ENCODE assay signal across 12 mouse cellular contexts in the genomic region with DNA sequence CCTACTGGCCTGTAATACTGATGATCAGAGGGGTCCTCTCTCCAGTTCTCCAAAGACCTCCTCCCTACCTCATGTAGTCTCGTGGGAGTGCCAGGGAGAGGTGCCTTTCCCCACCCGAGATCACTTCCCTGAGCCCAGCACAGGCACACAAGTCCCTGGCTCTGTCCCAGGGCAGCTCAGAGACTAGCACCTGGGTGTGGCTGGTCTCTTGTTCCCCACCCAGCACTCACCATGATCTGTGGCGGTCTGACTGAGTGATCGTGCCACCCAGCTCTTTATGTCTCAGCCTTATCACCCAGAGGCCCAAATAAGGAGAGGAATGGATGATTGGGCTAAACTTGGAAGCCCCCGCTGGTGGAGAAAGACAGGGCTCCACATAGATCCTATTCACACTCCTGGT. TPM values are rescaled to one million over a fixed set of nuclear protein-coding genes. Genes with fewer than 3 reads are reported as not detected.
DNase-seq lines count a peak whose midpoint lies in the region; ATAC-seq and TF ChIP-seq lines count a peak whose summit lies in the region.
"Had no signal": no experiment of that assay in that cellular context is flagged by ENCODE, and none has a peak within 500 bp of the region (broad histone marks: within the 10 kb centered on the region; RNA-seq: fewer than 3 reads in every experiment).

Gene Myl7, minus strand, starts transcription at position 252 of the 400 bp plus-strand sequence.

- no peak for ATAC-seq in hindbrain, embryonic 11.5 days (ENCODE audit: low FRiP score)
- ATAC-seq in hindbrain, embryonic 13.5 days (ENCODE audit: low FRiP score) = no peak
- peak; percentile 58; the same call in 1 of the 2 replicates for ATAC-seq in heart, embryonic 12.5 days (ENCODE audit: insufficient number of reproducible peaks, low FRiP score)
- ATAC-seq in limb, embryonic 11.5 days (ENCODE audit: insufficient number of reproducible peaks, low FRiP score, low TSS enrichment, low read depth) = no peak
- ATAC-seq in megakaryocyte, adult 5-6 weeks (ENCODE audit: poor library complexity, severe bottlenecking) = no peak

- H3K27me3 ChIP-seq in hindbrain, embryonic 11.5 days (ENCODE audit: control insufficient read depth, insufficient read depth, low read length) = no peaks in the 10 kb centered on the region
- H3K27me3 ChIP-seq in hindbrain, embryonic 13.5 days = peaks cover 27% of the 10 kb centered on the region
- peaks cover 86% of the 10 kb centered on the region for H3K27me3 ChIP-seq in E14TG2a.4 (ENCODE audit: insufficient read depth, low read length)
- H3K27me3 ChIP-seq in heart, embryonic 12.5 days (replicated peaks) = peaks cover 19% of the 10 kb centered on the region
- H3K27me3 ChIP-seq in limb, embryonic 11.5 days (ENCODE audit: control insufficient read depth, insufficient read depth, low read length) = peaks cover 10% of the 10 kb centered on the region

- WGBS in hindbrain, embryonic 11.5 days = 75% methylated on average over 5 of the region's 5 CpGs
- WGBS in hindbrain, embryonic 13.5 days = 83% methylated on average over 5 of the region's 5 CpGs
- WGBS in heart, embryonic 12.5 days = 23% methylated on average over 5 of the region's 5 CpGs
- 68% methylated on average over 5 of the region's 5 CpGs for WGBS in limb, embryonic 11.5 days

- 0 out of 2 replicates have a peak within 1 kb of the TSS, but pooled peaks have one; percentile 9 for H3K27ac ChIP-seq in hindbrain, embryonic 11.5 days (ENCODE audit: low read depth, low read length)
- H3K27ac ChIP-seq in hindbrain, embryonic 13.5 days = no peak within 1 kb of the TSS
- peak within 1 kb of the TSS; percentile 92 for H3K27ac ChIP-seq in heart, embryonic 12.5 days (ENCODE audit: poor library complexity, severe bottlenecking)
- no peak within 1 kb of the TSS for H3K27ac ChIP-seq in limb, embryonic 11.5 days (replicated peaks; ENCODE audit: low read depth, low read length)
- H3K27ac ChIP-seq: macrophage had no signal

- H3K4me2 ChIP-seq in hindbrain, embryonic 11.5 days (replicated peaks; ENCODE audit: low read depth, low read length) = no peak within 1 kb of the TSS
- H3K4me2 ChIP-seq in hindbrain, embryonic 13.5 days = no peak within 1 kb of the TSS
- H3K4me2 ChIP-seq in heart, embryonic 12.5 days = peak within 1 kb of the TSS; percentile 77
- H3K4me2 ChIP-seq in limb, embryonic 11.5 days (ENCODE audit: low read depth, severe bottlenecking) = no peak within 1 kb of the TSS; the same call in 1 of the 2 replicates

- H3K9ac ChIP-seq in hindbrain, embryonic 11.5 days (ENCODE audit: low read depth, low read length) = 0 out of 2 replicates have a peak within 1 kb of the TSS, but pooled peaks have one; percentile 2
- H3K9ac ChIP-seq in hindbrain, embryonic 13.5 days = no peak within 1 kb of the TSS
- H3K9ac ChIP-seq in heart, embryonic 12.5 days = peak within 1 kb of the TSS; percentile 87
- H3K9ac ChIP-seq in limb, embryonic 11.5 days (ENCODE audit: low read length) = peak within 1 kb of the TSS; percentile 27; the same call in 1 of the 2 replicates

- no peaks in the 10 kb centered on the region for H3K9me3 ChIP-seq in hindbrain, embryonic 11.5 days (ENCODE audit: control insufficient read depth, low read length)
- H3K9me3 ChIP-seq in hindbrain, embryonic 13.5 days = no peaks in the 10 kb centered on the region
- H3K9me3 ChIP-seq in E14TG2a.4 (ENCODE audit: low read length) = no peaks in the 10 kb centered on the region
- H3K9me3 ChIP-seq in heart, embryonic 12.5 days (replicated peaks) = no peaks in the 10 kb centered on the region
- H3K9me3 ChIP-seq in limb, embryonic 11.5 days (ENCODE audit: control insufficient read depth, low read length) = no peaks in the 10 kb centered on the region

- TF ChIP-seq CTCF in E14TG2a.4 (conservative IDR thresholded peaks at IDR 0.05; ENCODE audit: low read length) = no peak

- peaks cover 11% of the 10 kb centered on the region for H3K4me1 ChIP-seq in hindbrain, embryonic 11.5 days (replicated peaks; ENCODE audit: control insufficient read depth, insufficient read depth, low read length)
- H3K4me1 ChIP-seq in hindbrain, embryonic 13.5 days (replicated peaks) = peaks cover 48% of the 10 kb centered on the region
- peaks cover 73% of the 10 kb centered on the region for H3K4me1 ChIP-seq in E14TG2a.4 (replicated peaks; ENCODE audit: low read depth, low read length)
- peaks cover 68% of the 10 kb centered on the region for H3K4me1 ChIP-seq in heart, embryonic 12.5 days (replicated peaks)
- H3K4me1 ChIP-seq in limb, embryonic 11.5 days (ENCODE audit: control insufficient read depth, insufficient read depth, low read length) = peaks cover 16% of the 10 kb centered on the region

- H3K4me3 ChIP-seq in hindbrain, embryonic 11.5 days (ENCODE audit: low read depth, low read length) = no peak within 1 kb of the TSS
- H3K4me3 ChIP-seq in hindbrain, embryonic 13.5 days = no peak within 1 kb of the TSS
- peak within 1 kb of the TSS; percentile 75 for H3K4me3 ChIP-seq in E14TG2a.4 (replicated peaks; ENCODE audit: low read length)
- peak within 1 kb of the TSS; percentile 56 for H3K4me3 ChIP-seq in heart, embryonic 12.5 days
- H3K4me3 ChIP-seq in limb, embryonic 11.5 days (ENCODE audit: low read depth, low read length) = no peak within 1 kb of the TSS
- H3K4me3 ChIP-seq: erythroblast, embryonic 14.5 days had no signal

- no peaks in the 10 kb centered on the region for H3K36me3 ChIP-seq in hindbrain, embryonic 11.5 days (ENCODE audit: control insufficient read depth, insufficient read depth, low read length)
- no peaks in the 10 kb centered on the region for H3K36me3 ChIP-seq in hindbrain, embryonic 13.5 days
- no peaks in the 10 kb centered on the region for H3K36me3 ChIP-seq in E14TG2a.4 (ENCODE audit: insufficient read depth, low read length)
- H3K36me3 ChIP-seq in heart, embryonic 12.5 days = 0 out of 2 replicates have a peak, but pooled peaks cover 13% of the 10 kb centered on the region
- H3K36me3 ChIP-seq in limb, embryonic 11.5 days (ENCODE audit: control insufficient read depth, insufficient read depth, low read length) = no peaks in the 10 kb centered on the region

- DNase-seq in hindbrain, embryonic 11.5 days (ENCODE audit: low spot score) = no peak
- DNase-seq in limb, embryonic 11.5 days (ENCODE audit: low spot score) = no peak
- DNase-seq in adrenal gland, adult (ENCODE audit: inconsistent age in 2 of 2, low spot score in 1 of 2) = no peak
- no peak for DNase-seq in gastrocnemius, postnatal 25 days
- DNase-seq: B cell, adult 2 months had no signal

RNA-seq across cellular contexts. Expression of gene Myl7, which starts in this region (rescaled TPM):
- 0.31 and 2.4 TPM in 2 replicates for polyA plus RNA-seq in hindbrain, embryonic 11.5 days (2014; fragmentation: Nextera tagmentation; extraction: Ambion mirVana)
- polyA plus RNA-seq in hindbrain, embryonic 13.5 days (2015; fragmentation: Nextera tagmentation; extraction: Ambion mirVana) = 1.9 and 2.7 TPM in 2 replicates
- 5,530 and 5,941 TPM in 2 replicates for polyA plus RNA-seq in heart, embryonic 12.5 days (2016; fragmentation: Nextera tagmentation; extraction: Ambion mirVana)
- 2.2 and 3.6 TPM in 2 replicates for polyA plus RNA-seq in limb, embryonic 11.5 days (2014; fragmentation: Nextera tagmentation; extraction: Ambion mirVana)
- not detected in 2 replicates for total RNA-seq in megakaryocyte, adult 5-6 weeks (2015)
- not detected in 2 replicates for total RNA-seq in megakaryocyte, adult 5-6 weeks (2017)
- total RNA-seq in gastrocnemius, postnatal 25 days (2021) = not detected
- total RNA-seq: layer of hippocampus, adult 18-20 months had no signal
- polyA plus RNA-seq: macrophage had no signal

Comparison
In these comparisons a context has a peak if more than half of its experiments do, and no peak if none do; other contexts are left out.
1. RNA of gene Myl7 (polyA plus RNA-seq): 5,530 to 5,941 TPM in heart, embryonic 12.5 days; 2.2 to 3.6 TPM in limb, embryonic 11.5 days, 1.9 to 2.7 TPM in hindbrain, embryonic 13.5 days and 0.31 to 2.4 TPM in hindbrain, embryonic 11.5 days; every median in the first group is over 1,000 times any median in the second.
2. H3K27ac ChIP-seq: peak in hindbrain, embryonic 11.5 days (single experiment) and heart, embryonic 12.5 days (single experiment); none in hindbrain, embryonic 13.5 days (single experiment) and limb, embryonic 11.5 days (single experiment).
3. H3K4me3 ChIP-seq: peak in E14TG2a.4 (single experiment) and heart, embryonic 12.5 days (single experiment); none in hindbrain, embryonic 11.5 days (single experiment), hindbrain, embryonic 13.5 days (single experiment) and limb, embryonic 11.5 days (single experiment).